Mouse (Mus musculus) MEL (cell line): ENCODE measurements around the gene Tut4.

Experiments
- E2F4 ChIP-seq: IDR thresholded peaks from 2 replicates; pipeline ENCODE4 v1.6.1; 2011; ENCODE audit warnings: low read depth, low read length, improper control_type of control experiment, borderline replicate concordance
- ELF1 ChIP-seq: IDR thresholded peaks from 2 replicates; pipeline ENCODE4 v1.6.1; 2014; ENCODE audit warnings: low read depth, mild to moderate bottlenecking, inconsistent platforms, low read length, improper control_type of control experiment, moderate library complexity
- ETS1 ChIP-seq: IDR thresholded peaks from 2 replicates; pipeline ENCODE4 v1.6.1; 2012; ENCODE audit warnings: low read depth, mild to moderate bottlenecking, inconsistent platforms, low read length, improper control_type of control experiment, moderate library complexity
- MAX ChIP-seq: IDR thresholded peaks from 2 replicates; pipeline ENCODE4 v1.6.1; 2011; ENCODE audit warnings: low read length, improper control_type of control experiment
- POLR2A ChIP-seq, 2 experiments: IDR thresholded peaks; 2 replicates each; pipeline ENCODE4 v1.6.1; 2011 to 2012; ENCODE audit warnings: low read length in 2 of 2, mild to moderate bottlenecking in 2 of 2, control low read depth in 1 of 2, improper control_type of control experiment in 1 of 2, low read depth in 1 of 2, moderate library complexity in 1 of 2; ENCODE audit not compliant: control insufficient read depth in 1 of 2, insufficient read depth in 1 of 2, poor library complexity in 1 of 2
- ZKSCAN1 ChIP-seq: IDR thresholded peaks from 2 replicates; pipeline ENCODE4 v1.6.1; 2012; ENCODE audit warnings: low read depth, mild to moderate bottlenecking, inconsistent platforms, low read length, improper control_type of control experiment, moderate library complexity

GRCm38 (mm10) chr4:108431561-108431936, 27.7 kb upstream of the Tut4 start:
- TF ChIP-seq MAX (no peak), ETS1 (no peak), ELF1 (no peak), E2F4 (no peak), POLR2A (IDR thresholded peaks at IDR 0.05; ENCODE audit: control insufficient read depth in 1 of 2, insufficient read depth in 1 of 2, low read depth in 1 of 2, low read length in 2 of 2, poor library complexity in 1 of 2) (no peak), ZKSCAN1 (no peak)
